Mouse (Mus musculus) stomach, embryonic 14.5 days (tissue): ENCODE data around the gene Jag1. TPM values are rescaled to one million over a fixed set of nuclear protein-coding genes. Genes with fewer than 3 reads are reported as not detected.

Source experiments
- ATAC-seq: fragments of 200-750 bp; cut with Nextera tagmentation; 2 replicates; pipeline ENCODE4 v1.8.0; 2017; ENCODE audit warnings: low read depth, moderate TSS enrichment; ENCODE audit not compliant: insufficient number of reproducible peaks, insufficient read depth, low FRiP score
- H3K27ac ChIP-seq: fragments of 300-500 bp; sonication (generic); 2 replicates; pipeline ENCODE4 v1.5.1; 2014; ENCODE audit warnings: mild to moderate bottlenecking, low read length, moderate library complexity, mixed read lengths
- H3K27me3 ChIP-seq: fragments of 300-500 bp; sonication (generic); 2 replicates; pipeline ENCODE4 v1.6.1; 2014; ENCODE audit warnings: low read length, control low read depth, mixed read lengths; ENCODE audit not compliant: control insufficient read depth, insufficient read depth
- H3K36me3 ChIP-seq: fragments of 300-500 bp; sonication (generic); 2 replicates; pipeline ENCODE4 v1.6.1; 2014; ENCODE audit warnings: mild to moderate bottlenecking, control low read depth, low read length, moderate library complexity, mixed read lengths; ENCODE audit not compliant: control insufficient read depth, insufficient read depth
- H3K4me1 ChIP-seq: fragments of 300-500 bp; sonication (generic); 2 replicates; pipeline ENCODE4 v1.6.1; 2014; ENCODE audit warnings: low read length, control low read depth, mixed read lengths; ENCODE audit not compliant: control insufficient read depth, insufficient read depth
- H3K4me2 ChIP-seq: fragments of 300-500 bp; sonication (generic); replicated peaks from 2 replicates; pipeline ENCODE4 v1.6.1; 2014; ENCODE audit warnings: low read depth, low read length, control low read depth
- H3K4me3 ChIP-seq: fragments of 300-500 bp; sonication (generic); 2 replicates; pipeline ENCODE4 v1.5.1; 2014; ENCODE audit warnings: low read depth, low read length, control low read depth
- H3K9ac ChIP-seq: fragments of 300-500 bp; sonication (generic); replicated peaks from 2 replicates; pipeline ENCODE4 v1.6.1; 2014; ENCODE audit warnings: low read depth, mild to moderate bottlenecking, control low read depth, low read length, moderate library complexity, mixed read lengths
- H3K9me3 ChIP-seq: fragments of 300-500 bp; sonication (generic); 2 replicates; pipeline ENCODE4 v1.6.1; 2016; ENCODE audit warnings: low read depth, low read length, control low read depth; ENCODE audit not compliant: control insufficient read depth
- WGBS: fragments of 180-500 bp; shearing (Covaris S2); extraction: QIAGEN DNeasy Blood & Tissue Kit; methylation state at CpG from one replicate; pipeline ENCODE4 v1.1.7; 2014; 5-methylcytosine and 5-hydroxymethylcytosine counted together
- polyA plus RNA-seq: library from polyadenylated mRNA; unstranded; fragments of >200 nt; fragmentation: Nextera tagmentation; extraction: Ambion mirVana; gene quantifications from 2 replicates; pipeline ENCODE4 v1.2.1, GENCODE M21; 2014

The Jag1 gene
- polyA plus RNA-seq, 1 experiment from 2014 or later = 20.2 TPM

GRCm38 (mm10) chr2:137049906-137050305 is 66.5 kb downstream of the Jag1 start:
- no peaks in the 10 kb centered on the region for H3K36me3 ChIP-seq
- ATAC-seq = no peak
- no peak overlapping the region for H3K27ac ChIP-seq
- H3K9ac ChIP-seq = no peak overlapping the region
- no peaks in the 10 kb centered on the region for H3K27me3 ChIP-seq
- no peak overlapping the region for H3K4me3 ChIP-seq
- WGBS = 67% methylated on average over 1 of the region's 1 CpGs
- H3K4me1 ChIP-seq = no peaks in the 10 kb centered on the region
- no peaks in the 10 kb centered on the region for H3K9me3 ChIP-seq
- H3K4me2 ChIP-seq = no peak overlapping the region

- no peaks in the 10 kb centered on the region for H3K9me3 ChIP-seq
- no peak overlapping the region for H3K9ac ChIP-seq
- H3K27me3 ChIP-seq = no peaks in the 10 kb centered on the region
- H3K4me2 ChIP-seq = no peak overlapping the region
- no peak overlapping the region for H3K27ac ChIP-seq
- ATAC-seq = no peak
- H3K4me1 ChIP-seq = no peaks in the 10 kb centered on the region
- 62% methylated on average over 2 of the region's 2 CpGs for WGBS
- H3K4me3 ChIP-seq = no peak overlapping the region
- H3K36me3 ChIP-seq = no peaks in the 10 kb centered on the region
Measured at GRCm38 (mm10) chr2:137049367-137049766, 67.1 kb downstream of the Jag1 start.

GRCm38 (mm10) chr2:137044122-137044521 is 72.3 kb downstream of the Jag1 start:
- Histone ChIP-seq H3K4me3 (no peak overlapping the region), H3K9me3 (no peaks in the 10 kb centered on the region), H3K36me3 (no peaks in the 10 kb centered on the region), H3K27me3 (no peaks in the 10 kb centered on the region), H3K27ac (no peak overlapping the region), H3K4me1 (no peaks in the 10 kb centered on the region), H3K9ac (no peak overlapping the region), H3K4me2 (no peak overlapping the region)
- 94% methylated on average over 2 of the region's 2 CpGs for WGBS
- no peak for ATAC-seq

Other genes starting within 250 kb of the Jag1 start
- 34.1 and 39.4 TPM in 2 replicates for gene AL731706.2, start 231.0 kb downstream of the Jag1 start, polyA plus RNA-seq
- 6.2 and 8.0 TPM in 2 replicates for gene Slx4ip, start 225.4 kb downstream of the Jag1 start, polyA plus RNA-seq
- 34.4 and 37.1 TPM in 2 replicates for gene AL731706.1, start 225.3 kb downstream of the Jag1 start, polyA plus RNA-seq
- 13.7 and 14.5 TPM in 2 replicates for gene Mkks, start 225.3 kb downstream of the Jag1 start, polyA plus RNA-seq